Mouse (Mus musculus): ENCODE measurements at regions not wholly inside any gene's neighbourhood (a gene's known extent, or its start where the extent isn't known, plus 50 kb on each side); places are given as distances from the start of the nearest gene placed in this dataset.

DNA sequence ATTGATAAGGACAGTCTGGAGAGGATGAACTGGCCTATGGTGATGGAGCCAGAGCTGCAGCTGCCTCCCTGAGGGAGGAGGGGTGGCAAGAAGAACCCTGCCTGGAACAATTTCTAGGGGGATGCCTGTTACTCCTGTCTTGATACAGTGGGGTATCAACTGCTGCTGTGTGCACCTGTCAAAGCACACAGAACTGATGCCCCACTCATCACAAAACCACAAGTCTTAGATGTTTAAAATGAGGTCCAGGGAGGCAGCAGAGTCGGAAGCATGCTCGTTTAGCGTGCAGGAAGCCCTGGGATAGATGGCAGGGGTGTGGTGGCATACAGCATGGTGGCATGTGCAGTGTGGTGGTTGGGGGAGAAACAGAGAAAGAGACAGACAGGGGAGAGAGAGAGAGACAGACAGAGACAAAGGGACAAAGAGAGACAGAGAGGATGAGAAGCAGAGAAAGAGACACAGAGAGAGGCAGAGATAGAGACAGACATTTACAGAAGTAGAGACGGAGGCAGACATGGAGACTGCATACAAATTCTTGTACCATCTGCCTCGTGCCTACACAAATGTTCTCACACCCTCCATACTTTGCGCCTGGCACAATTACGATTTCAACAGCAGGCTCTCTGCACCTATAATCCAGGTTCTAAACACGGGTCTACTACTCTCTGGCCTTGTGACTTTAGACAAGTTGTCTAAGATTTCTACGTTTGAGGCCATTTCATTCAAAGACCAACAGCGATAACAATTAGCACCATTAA is 242.6 kb downstream of the Cbln4 start:
- DNase-seq: peak; percentile 14

DNA sequence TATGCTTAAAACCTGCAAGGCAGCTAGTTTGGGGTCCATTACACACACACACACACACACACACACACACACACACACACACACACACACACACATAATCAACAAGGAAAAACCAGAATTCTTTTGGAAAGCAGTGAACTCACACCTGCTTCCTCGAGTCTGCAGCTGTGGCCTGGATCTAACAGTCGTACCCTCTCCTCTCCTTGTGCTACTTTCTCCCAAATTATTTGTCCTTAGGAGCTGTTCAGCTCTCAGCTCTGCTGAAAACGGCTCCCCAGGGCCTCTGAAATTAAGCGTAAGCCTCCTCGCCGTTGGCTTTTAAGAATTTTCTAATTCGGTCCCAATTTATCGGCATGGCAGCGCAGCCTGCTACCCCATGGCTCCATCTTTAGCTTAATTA is 243.9 kb downstream of the Cbln4 start:
- DNase-seq: no peak

DNA sequence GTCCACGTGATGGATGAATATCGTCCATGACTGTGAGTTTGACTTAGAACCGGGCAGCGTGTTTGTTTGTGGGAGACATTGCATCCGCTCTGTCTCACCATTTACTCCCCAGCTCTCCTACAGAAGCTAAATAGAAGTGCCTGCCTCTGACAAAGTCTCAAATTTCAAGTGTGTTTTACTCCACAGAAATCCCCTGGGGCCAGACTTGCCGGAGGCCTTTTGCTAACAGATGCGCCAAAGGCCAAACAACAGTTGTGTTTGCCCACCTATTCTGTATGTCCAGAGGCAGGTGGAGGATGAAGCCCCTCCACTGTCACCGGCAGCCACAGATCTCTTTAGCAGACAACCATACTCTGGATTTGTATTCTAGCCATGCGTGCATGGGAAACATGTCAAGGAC is 252.6 kb downstream of the Cbln4 start:
- DNase-seq: no peak

DNA sequence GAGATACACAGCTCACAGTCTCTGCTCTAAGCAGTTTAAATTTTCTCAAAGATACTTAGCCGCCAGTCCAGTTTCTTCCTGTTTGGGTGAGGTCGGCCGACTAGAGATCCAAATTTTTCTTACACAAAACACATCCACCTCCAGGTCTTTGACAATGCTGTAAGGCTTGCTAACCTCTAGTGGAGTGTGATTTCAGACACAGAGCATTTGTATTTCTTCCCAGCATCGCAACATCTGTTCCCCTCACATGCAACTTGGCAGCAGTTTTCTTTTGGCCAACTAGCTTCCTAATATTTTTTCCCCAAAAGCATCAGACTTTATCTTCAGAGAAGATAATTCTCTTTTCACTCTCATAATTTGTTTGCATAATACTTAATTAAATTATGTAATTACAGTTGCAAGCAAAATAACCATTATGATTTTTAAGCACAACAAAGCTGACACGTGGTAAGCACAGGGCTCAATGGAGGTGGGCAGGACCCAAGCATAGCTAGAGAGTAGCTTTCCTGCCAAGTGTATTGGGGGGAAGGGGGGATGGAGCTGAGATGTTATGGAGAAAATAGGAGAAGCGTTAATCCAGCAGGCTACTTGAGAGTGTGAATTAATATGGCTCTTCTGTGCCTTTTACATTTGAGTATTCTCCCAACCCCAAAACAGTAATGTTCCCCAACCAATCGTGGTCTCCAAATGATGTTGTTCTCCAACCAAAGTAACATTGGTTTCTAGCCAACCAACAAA is 276.9 kb downstream of the Cbln4 start:
- no peak for DNase-seq

DNA sequence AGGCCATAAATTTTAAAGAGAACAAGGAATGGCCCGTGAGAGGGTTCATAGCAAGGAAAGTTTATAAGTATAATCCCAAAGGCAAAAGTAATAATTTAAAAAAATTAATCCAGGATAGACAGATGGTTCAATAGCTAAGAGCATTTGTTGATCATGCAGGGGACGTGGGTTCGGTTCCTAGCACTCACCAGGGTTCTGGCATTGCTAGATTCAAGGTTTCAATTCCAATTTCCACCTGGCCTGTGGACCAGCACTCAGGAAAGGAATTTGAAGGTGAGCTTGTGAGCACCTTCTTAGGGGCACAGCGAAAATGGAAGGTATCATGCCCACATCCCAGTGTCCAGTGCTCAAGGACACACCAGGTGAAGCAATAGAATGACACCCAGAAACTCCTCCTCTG is 278.2 kb downstream of the Cbln4 start:
- no peak for DNase-seq

DNA sequence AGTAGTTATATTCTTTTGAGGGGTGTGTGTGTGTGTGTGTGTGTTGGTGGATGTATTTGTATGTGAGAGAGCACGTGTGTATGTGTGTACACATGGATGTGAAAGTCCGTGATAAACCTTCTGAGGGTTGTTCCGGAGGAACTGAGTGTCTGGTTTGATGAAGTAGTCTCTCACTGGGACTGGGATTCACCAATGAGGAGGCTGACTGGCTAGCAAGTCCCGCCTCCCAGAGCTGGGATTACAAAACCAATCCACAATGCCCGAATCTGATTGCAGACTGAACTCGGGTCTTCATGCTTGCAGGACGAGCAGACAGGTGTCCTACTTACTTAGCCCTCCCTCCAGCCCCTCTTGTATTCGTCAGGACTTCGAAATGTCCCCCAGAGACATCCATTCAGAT is 289.8 kb downstream of the Cbln4 start:
- DNase-seq: no peak

DNA sequence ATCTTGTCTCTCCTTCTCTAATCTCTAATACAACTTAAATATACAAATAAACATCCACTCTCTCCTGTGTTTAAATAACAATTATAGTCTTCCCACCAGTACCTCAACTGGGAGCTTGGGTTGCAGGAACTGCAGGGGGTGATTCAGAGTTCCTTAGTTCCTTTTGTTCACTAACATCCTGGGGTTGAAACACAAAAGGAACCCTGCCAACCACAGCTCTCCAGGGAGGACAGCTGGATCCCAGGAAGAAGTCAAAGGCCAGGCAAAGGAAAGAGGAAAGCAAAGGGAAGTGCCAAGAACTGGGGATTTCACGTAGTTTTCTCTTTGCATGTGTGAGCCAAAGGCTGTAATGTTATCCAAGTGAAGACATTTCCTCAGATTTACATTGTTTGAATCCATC is 296.1 kb downstream of the Cbln4 start:
- DNase-seq: no peak

DNA sequence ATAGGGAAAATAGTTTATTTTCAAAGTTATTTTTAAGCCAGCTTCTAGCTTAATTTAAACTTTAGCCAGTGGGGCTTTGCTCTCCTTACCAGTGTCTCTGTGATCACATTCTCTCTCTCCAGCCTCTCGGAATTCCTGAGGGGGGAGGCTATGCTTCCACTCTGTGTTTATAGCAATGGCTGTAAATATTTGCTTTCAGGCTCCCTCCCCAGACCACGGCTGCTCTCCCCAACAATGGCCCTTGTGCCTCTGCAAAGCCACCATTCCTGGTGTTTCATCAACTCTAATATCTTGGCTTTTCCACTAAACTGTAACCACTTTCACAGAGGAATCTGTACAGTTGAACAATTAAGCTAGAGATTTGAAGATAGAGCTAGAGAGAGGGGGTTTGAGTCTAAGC is 300.2 kb downstream of the Cbln4 start:
- no peak for DNase-seq

DNA sequence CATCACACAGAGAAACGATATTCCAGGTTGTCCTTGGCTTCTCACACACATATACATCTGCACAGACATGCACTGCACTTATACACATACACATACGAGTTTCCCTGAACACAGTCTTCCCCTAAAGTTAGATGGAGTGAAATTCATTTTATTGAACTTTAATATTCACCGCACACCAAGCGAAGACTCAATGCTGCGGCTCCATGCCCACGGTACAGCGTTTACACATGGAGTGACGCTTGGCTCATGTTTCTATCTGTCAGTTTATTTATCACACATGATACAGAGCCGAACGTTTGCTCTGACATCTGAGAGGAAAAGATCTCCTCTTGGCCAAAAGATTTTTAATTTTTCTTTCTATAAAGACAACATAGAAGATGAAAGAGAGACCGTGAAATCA is 300.6 kb downstream of the Cbln4 start:
- DNase-seq: no peak

DNA sequence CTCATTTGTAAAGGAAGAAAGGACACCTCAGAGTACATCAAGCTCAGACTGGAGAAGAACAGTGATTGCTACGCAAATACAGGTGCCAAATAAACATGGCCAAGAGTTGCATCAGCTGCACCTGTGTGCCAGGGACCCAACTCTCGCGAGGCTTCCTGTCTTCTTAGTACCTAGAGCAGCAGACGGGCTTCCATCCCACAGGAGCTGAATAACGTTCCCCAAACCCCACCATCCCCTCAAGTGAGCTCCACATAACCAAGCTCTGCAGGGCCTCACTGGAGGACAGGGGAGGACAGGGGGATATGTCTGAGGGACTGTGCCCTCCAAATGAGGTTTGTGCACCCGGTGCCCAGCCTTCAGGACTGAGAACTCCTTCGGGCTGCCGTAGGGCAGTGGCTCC is 305.5 kb downstream of the Cbln4 start:
- no peak for DNase-seq

DNA sequence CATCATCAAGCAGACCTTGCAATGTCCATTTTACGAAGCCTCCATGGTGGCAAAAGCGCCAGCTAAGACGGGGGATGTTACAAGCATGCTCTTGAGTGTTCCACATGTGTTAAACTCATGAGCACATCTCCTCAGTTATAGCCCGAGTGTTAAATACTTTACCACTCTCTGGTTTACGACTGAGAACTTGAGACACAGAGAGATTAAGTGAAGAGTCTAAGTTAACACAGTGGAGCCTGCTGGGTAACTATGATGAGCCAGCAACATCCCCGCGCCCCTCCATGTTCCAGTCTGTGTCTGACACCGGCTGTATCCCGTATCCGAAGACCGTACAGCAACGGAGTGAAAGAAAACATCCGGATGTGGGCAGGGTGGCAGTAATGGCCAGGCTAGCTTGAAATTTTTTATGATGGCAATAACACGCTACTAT is 308.2 kb downstream of the Cbln4 start:
- DNase-seq: no peak

DNA sequence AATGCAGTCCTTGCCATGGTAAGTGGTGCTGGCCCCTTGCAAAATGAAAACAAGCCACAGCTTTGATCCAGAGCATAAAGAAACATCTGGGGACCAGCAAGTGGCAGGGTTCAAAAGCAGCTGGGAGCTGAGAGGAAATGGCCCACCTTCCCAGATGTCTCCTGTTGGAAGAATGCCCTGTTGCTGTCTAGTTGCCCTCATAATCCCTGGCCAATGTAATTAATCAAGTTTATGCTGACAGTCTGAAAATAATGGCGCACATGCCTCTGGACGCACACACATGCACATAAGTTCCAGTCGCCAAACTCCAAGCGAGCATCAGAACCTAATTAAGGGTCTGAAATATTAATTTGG is 308.7 kb downstream of the Cbln4 start:
- DNase-seq: no peak

DNA sequence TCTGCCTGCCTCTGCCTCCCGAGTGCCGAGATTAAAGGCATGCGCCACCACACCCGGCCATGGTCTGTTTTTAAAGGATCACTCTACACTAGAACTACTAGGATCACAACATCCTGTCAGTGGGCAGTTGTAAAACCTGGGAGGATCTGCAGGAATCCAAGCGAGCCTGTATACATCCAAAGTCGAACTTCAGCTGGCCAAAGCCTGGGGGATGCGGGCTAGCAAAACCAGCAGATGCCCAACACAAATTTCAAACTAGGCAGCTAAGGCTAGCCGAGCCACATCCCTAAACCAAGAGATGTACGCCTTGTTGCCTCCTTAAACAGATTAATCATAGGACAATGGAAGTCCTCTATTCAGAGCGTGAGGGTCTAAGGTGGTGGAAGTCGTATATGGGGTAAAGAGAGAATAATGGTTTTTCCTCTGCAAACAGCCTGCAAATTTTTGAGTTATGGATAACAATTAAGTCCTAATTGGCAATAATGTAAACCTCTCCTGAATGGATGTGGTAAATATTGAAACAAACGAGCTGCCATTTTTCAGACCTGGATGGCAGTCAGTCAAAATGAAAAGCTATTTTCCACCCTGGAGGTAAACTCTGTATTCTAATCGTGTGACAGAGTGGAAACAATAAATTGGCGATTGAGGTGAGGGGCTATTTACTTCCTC is 309.2 kb downstream of the Cbln4 start:
- no peak for DNase-seq

DNA sequence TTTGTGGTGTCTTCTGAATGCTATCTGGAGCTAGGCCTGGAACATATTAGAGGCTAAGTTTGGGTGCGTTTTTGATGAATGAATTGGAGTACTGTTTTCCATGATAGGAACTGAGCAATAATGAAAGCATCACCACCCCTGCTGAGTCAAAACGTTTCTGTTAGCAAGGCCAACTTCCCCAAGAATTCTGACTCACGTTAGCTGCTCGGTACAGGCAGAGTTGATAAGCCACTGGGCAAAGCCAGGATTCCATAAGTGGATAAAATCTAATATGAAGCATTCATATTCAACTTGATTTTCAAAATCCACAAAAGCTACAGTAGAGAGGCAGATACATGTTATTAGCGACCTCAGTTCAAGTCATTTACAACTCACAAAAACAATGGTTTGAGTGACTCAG is 324.0 kb downstream of the Cbln4 start:
- no peak for DNase-seq

DNA sequence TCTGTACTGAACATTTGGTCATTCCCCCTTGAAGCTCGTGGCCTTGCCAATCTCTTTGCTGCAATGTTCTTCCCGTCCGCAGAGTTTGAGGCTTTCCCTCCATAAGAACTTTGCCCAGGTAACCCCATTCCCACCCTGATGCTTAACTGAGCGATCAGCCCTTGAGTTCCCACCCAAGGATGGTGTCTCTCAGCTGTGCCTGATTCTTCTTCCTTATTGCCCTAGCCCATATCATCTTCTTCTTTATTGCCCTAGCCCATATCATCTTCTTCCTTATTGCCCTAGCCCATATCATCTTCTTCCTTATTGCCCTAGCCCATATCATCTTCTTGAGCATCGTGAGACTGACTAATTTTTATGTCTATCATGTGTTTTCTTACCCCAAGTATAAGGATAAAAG is 324.4 kb downstream of the Cbln4 start:
- DNase-seq: no peak

DNA sequence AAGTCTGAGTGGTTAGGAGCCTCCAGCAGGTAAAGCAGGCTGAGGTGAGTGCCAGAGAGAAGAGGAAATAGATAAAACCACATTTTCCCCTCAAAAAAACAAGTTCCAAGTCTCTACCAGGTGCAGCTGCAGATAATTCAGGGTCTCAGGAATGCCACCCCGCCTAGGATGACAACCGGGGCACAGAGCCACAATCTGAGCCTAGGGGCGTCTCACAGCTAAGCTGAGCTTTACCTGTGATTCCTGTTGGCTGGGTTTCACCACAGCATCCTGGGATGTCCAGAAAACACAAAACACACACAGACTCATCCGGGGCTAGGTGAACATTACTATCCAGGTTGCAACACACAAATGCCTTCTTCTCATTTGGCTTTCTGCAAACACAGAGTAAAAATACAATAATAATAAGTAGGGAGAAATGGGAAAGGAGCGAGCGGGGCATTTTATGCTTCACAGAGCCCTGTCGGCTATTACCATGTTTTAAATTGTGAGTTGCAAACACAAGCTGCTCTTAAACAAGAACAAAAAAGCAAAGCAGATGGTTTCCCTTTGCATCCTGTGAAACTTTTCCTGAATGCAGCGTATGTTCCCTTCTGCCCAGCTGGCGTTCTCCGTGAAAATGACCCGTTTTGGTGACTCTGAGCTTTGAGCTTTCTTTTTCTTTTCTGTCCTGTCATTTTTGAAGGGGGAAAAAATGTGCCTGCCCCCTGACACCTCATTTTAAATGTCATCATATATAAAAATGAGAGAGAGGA is 330.3 kb downstream of the Cbln4 start:
- peak; percentile 44 for DNase-seq

DNA sequence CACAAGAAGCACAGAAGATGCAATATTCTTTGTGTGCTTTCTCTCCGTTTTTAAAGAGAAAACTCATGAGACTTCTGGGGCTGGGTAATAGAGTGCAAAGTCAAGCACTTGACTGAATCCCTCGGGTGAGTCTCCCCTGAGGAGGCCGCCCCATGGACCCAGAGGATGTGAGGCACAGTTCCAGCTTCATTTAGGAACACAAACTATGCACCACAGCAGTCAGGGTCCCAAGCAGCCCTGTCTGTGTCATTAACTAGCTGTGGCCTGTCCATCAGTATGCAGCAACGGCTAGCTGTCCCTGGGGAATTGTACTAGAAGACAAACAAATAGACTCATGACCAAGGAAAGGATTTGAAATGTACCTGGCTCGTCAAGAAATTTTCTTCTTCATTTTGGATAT is 349.7 kb downstream of the Cbln4 start:
- no peak for DNase-seq

DNA sequence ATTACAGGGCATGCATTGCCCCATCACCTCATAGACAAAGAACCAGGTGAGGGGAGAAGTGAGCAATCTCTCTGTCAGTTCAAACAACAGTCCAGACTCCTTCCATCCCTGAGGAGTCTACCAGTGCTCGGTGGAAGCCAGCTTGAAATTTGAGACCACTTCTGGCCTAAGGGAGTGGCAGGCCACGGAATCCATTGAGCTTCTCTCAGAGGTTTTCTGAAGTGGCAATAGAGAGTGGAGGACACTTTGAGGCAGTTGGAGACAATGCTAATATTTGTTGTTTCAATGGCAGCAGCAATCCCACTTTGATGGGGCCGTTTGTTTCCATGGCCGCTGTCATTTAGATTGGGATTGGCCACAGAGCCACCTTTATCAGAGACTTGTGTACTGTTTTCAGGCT is 352.5 kb downstream of the Cbln4 start:
- no peak for DNase-seq

DNA sequence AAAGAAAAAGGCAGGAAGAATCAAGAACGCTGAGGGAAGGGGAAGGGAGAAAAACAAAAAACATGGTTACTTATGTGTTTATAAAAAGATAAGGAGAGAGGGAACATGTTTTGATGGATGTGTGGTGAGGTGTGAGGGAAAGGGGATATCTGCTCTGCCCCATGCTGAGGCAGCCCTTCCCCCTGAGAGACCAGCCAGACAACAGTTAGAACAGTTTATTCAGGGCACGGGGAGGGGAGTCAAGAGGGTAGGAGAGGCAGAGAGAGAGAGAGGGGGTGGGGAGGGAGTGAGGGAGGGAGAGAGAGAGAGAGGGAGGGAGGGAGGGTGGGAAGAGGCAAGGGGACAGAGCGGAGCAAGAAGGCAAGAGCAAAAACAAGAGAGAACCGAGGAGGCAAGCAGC is 354.2 kb downstream of the Cbln4 start:
- DNase-seq: no peak

DNA sequence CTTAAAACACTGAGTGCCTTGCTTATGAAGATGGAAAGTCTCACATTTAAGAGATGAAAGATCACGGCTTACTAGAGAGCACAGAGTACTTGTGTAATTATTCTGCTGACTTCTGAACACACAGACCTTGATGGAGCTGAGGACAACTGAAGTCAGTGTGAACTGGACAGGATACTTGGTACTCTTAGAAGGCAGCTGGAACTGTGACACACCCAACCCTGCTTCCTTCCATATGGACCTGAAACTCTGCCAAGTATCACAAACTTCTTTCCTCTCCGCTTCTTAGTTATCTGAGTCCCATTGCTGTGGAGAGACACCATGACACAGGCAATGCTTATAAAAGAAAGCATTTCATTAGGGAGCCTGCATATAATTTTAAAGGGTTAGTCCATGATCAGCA is 365.3 kb downstream of the Cbln4 start:
- DNase-seq: no peak

DNA sequence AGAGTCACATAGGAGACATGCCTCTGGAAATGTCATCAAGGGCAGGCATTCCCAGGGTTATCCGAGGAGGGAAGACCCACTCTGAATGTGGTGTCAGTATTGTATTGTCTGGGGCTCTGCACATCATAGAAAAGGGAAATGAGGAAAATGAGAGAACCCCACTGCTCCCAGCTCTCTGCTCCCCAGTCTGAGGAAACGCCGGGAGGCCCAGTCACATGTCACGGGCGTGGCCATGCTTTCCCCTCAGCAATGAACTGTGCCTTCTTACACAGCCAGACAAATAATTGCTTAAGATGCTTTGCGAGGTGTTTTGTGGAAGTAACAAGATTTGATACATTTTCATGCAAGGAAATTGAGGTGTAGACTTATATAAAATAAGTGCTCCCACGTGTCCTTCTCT is 366.1 kb downstream of the Cbln4 start:
- no peak for DNase-seq

DNA sequence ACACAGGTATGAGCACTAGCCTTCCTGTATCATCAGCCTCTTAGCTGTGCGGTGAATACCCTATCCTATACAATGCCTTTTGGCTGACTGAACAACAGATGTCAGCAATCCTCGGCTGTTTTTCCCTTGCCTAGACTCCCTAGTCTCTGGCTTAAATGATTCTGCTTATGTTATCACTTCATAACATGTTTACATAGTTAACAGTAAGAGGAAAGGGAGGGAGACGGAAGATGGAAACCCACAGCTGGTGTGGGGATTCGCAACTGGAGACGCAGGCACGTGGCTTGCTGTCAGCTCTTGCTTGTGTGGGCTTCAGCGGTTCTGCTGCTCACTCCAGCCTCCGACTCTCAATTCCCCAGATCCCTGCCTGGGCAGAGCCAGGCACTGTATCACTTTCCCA is 367.2 kb downstream of the Cbln4 start:
- no peak for DNase-seq

DNA sequence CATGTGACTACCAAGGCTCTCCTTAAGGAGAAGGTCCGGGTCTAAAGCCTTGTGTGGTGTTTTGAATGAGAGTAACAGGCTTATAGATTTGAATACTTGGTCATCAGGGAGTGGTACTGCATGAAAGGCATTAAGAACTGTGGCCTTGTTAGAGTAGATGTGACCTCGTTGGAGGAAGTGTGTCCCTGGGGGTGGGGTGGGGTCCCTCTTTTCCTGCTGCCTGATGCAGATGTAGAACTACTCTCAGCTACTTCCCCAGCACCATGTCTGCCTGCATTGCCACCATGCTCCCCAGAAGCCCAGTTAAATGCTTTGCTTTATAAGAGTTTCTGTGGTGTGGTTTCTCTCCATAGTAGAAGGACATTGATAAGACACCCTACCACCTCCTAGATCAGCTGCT is 367.9 kb downstream of the Cbln4 start:
- no peak for DNase-seq
